Mouse (Mus musculus) layer of hippocampus, postnatal 14 days (tissue): ENCODE measurements at regions not wholly inside any gene's neighbourhood (a gene's known extent, or its start where the extent isn't known, plus 50 kb on each side); places are given as distances from the start of the nearest gene placed in this dataset.
"Not testable (repeated sequence)": the region's sequence is repeated elsewhere in the genome, so short reads cannot be mapped to it uniquely, and the experiment has no call there.

Experiments used
- DNase-seq, 2 experiments: peaks; one replicate each; pipeline ENCODE4 v3.0.0; 2021 to 2022; ENCODE audit warnings: low spot score in 2 of 2, mixed read lengths in 1 of 2

GRCm38 (mm10) chr14:76760509-76761023 lies 203.9 kb upstream of the Serp2 start:
- DNase-seq: peak; percentile 77 to 82

GRCm38 (mm10) chr14:76759377-76759776 lies 202.7 kb upstream of the Serp2 start:
- DNase-seq: no peak

GRCm38 (mm10) chr14:76758589-76758988 lies 201.9 kb upstream of the Serp2 start:
- no peak for DNase-seq

GRCm38 (mm10) chr14:76755591-76756376 lies 199.1 kb upstream of the Serp2 start:
- DNase-seq: no peak

- no peak for DNase-seq
Observed at GRCm38 (mm10) chr14:76753734-76754133, 197.0 kb upstream of the Serp2 start.

GRCm38 (mm10) chr14:76749178-76749577 lies 192.5 kb upstream of the Serp2 start:
- DNase-seq: peak in 1 of 2 experiments; percentile 79

- no peak for DNase-seq
Observed at GRCm38 (mm10) chr14:76748711-76749110, 192.0 kb upstream of the Serp2 start.

- no peak for DNase-seq
Observed at GRCm38 (mm10) chr14:76747814-76748213, 191.1 kb upstream of the Serp2 start.

GRCm38 (mm10) chr14:76746282-76746681 lies 189.6 kb upstream of the Serp2 start:
- DNase-seq: no peak

- DNase-seq: no peak
Observed at GRCm38 (mm10) chr14:76744674-76745433, 188.2 kb upstream of the Serp2 start.

GRCm38 (mm10) chr14:76742297-76742696 lies 185.6 kb upstream of the Serp2 start:
- DNase-seq: no peak

- peak; percentile 79 to 93 for DNase-seq
Observed at GRCm38 (mm10) chr14:76739836-76740597, 183.3 kb upstream of the Serp2 start.

GRCm38 (mm10) chr14:76735997-76736396 lies 179.3 kb upstream of the Serp2 start:
- DNase-seq: no peak

GRCm38 (mm10) chr14:76735107-76735506 lies 178.4 kb upstream of the Serp2 start:
- no peak for DNase-seq

- no peak for DNase-seq
Observed at GRCm38 (mm10) chr14:76733258-76733823, 176.7 kb upstream of the Serp2 start.

- no peak for DNase-seq
Observed at GRCm38 (mm10) chr14:76731096-76731986, 174.7 kb upstream of the Serp2 start.

- DNase-seq: no peak
Observed at GRCm38 (mm10) chr14:76725844-76726243, 169.2 kb upstream of the Serp2 start.

- DNase-seq: not testable (repeated sequence)
Observed at GRCm38 (mm10) chr14:76725231-76725630, 168.5 kb upstream of the Serp2 start.

GRCm38 (mm10) chr14:76724826-76725225 lies 168.1 kb upstream of the Serp2 start:
- no peak for DNase-seq

GRCm38 (mm10) chr14:76724395-76724794 lies 167.7 kb upstream of the Serp2 start:
- DNase-seq: peak in 1 of 2 experiments; percentile 58
